Mouse (Mus musculus) cerebellum, adult 2 months (tissue): Measurements from ENCODE around the gene Ttpal.

Experiments
- CTCF ChIP-seq: fragments of 200-500 bp; IDR thresholded peaks from 2 replicates; pipeline ENCODE4 v1.5.1; 2011; ENCODE audit warnings: low read depth, mild to moderate bottlenecking, control low read depth, low read length, moderate library complexity, borderline replicate concordance; ENCODE audit not compliant: insufficient read depth
- POLR2A ChIP-seq: fragments of 200-500 bp; IDR thresholded peaks from 2 replicates; pipeline ENCODE4 v1.6.1; 2011; ENCODE audit warnings: low read length, control low read depth, borderline replicate concordance; ENCODE audit not compliant: insufficient read depth

GRCm38 (mm10) chr2:163577986-163578385 is 24.1 kb upstream of the Ttpal start:
- no peak for TF ChIP-seq CTCF
- TF ChIP-seq POLR2A: no peak
